Mouse (Mus musculus) brain, embryonic 14.5 days (tissue): ENCODE measurements around the gene Theg.

Source experiments
- CTCF ChIP-seq: fragments of 200-500 bp; IDR thresholded peaks from 2 replicates; pipeline ENCODE4 v1.5.1; 2012; ENCODE audit warnings: inconsistent platforms, mild to moderate bottlenecking, moderate library complexity, borderline replicate concordance; ENCODE audit not compliant: insufficient read depth, insufficient read length; ENCODE audit errors: extremely low read depth
- POLR2A ChIP-seq: fragments of 200-500 bp; IDR thresholded peaks from 2 replicates; pipeline ENCODE4 v1.6.1; 2012; ENCODE audit warnings: mild to moderate bottlenecking, inconsistent platforms, borderline replicate concordance; ENCODE audit not compliant: poor library complexity, insufficient read depth, insufficient read length, severe bottlenecking; ENCODE audit errors: extremely low read depth

GRCm38 (mm10) chr10:79535431-79535830, 51.7 kb downstream of the Theg start:
- no peak for TF ChIP-seq POLR2A
- no peak for TF ChIP-seq CTCF
